Mouse (Mus musculus): ENCODE measurements around the gene Apba1. TPM values are rescaled to one million over a fixed set of nuclear protein-coding genes. Genes with fewer than 3 reads are reported as not detected.

Apba1 gene
- polyA plus RNA-seq, 1 experiment from 2014 or later: 0.31 TPM

DNA sequence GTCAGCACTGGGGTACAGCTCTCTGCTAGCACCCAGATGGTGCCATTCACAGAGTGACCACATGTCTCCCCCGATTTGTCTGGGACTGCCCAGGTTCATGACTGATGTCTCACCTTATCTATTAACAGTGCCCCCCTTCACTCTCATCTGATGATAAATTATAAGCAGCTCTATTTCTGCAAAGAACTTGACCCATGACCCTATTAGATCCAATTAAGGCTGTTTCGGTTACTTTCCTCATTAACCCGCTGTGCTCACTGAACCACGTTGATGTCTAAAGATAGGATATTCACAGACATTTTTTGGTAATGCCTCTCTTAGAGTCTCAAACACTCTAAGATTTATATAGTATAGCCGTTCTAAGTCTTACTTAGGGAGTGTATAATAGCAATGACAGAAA, 52.3 kb downstream of the Apba1 start:
- Histone ChIP-seq H3K27ac (no peak overlapping the region), H3K4me3 (no peak overlapping the region)
- 76% methylated on average over 5 of the region's 5 CpGs for WGBS

DNA sequence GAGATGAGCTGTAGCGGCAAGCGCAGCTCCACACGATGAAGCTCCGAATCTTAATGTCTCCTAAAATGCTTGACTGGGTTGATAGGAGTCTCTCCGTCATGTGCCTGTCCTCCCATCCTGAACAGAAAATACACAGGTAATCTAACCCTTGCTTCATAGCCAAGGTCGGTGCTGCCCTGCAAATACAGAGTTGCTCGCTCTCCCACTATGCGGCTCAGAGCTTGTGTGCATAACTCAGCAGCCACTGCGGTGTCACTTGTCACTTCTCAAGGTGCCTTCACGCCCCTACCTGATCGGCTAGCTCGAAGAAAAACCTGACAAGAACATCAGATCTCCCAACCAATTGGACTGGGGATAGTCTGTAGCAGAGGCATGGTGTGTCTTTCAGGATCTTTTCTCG, 58.1 kb downstream of the Apba1 start:
- Histone ChIP-seq H3K9me3 (no peaks in the 10 kb centered on the region), H3K27ac (no peak overlapping the region), H3K4me1 (0 out of 2 replicates have a peak, but pooled peaks cover 7% of the 10 kb centered on the region), H3K27me3 (ENCODE audit: poor library complexity, severe bottlenecking) (no peaks in the 10 kb centered on the region), H3K4me3 (no peak overlapping the region), H3K36me3 (replicated peaks) (no peaks in the 10 kb centered on the region)
- WGBS: 87% methylated on average over 13 of the region's 13 CpGs
- DNase-seq (ENCODE audit: extremely low spot score, low spot score): no peak

More for the DNA sequence above, 52.3 kb downstream of the Apba1 start:
- H3K27me3 ChIP-seq (ENCODE audit: poor library complexity, severe bottlenecking): no peaks in the 10 kb centered on the region
- peaks cover 12% of the 10 kb centered on the region for H3K4me1 ChIP-seq
- no peaks in the 10 kb centered on the region for H3K36me3 ChIP-seq (replicated peaks)
- H3K9me3 ChIP-seq: no peaks in the 10 kb centered on the region
- DNase-seq (ENCODE audit: extremely low spot score, low spot score): no peak

DNA sequence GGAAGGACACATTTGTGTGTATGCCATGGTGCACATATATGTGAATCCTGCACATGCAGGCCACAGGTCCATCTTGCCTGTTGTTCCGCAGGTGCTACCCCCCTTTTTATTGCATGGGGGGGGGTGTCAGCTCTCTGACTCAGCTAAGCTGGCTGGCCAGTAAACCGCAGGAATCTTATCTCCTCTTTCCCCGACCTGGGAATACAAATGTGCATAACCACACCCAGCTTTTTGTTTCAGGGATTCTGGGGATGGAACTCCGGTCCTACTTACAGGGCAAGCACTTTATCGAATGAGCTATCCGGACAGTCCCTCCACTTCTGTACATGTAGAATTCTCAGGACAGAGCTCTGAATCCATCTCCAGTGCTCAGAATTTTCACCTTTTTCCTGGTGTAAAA, 58.5 kb downstream of the Apba1 start:
- H3K4me1 ChIP-seq: peaks cover 10% of the 10 kb centered on the region
- H3K36me3 ChIP-seq (replicated peaks): no peaks in the 10 kb centered on the region
- H3K9me3 ChIP-seq: no peaks in the 10 kb centered on the region
- WGBS: 81% methylated on average over 6 of the region's 6 CpGs
- no peak overlapping the region for H3K4me3 ChIP-seq
- no peak overlapping the region for H3K27ac ChIP-seq
- no peaks in the 10 kb centered on the region for H3K27me3 ChIP-seq (ENCODE audit: poor library complexity, severe bottlenecking)
- DNase-seq (ENCODE audit: extremely low spot score, low spot score): no peak

DNA sequence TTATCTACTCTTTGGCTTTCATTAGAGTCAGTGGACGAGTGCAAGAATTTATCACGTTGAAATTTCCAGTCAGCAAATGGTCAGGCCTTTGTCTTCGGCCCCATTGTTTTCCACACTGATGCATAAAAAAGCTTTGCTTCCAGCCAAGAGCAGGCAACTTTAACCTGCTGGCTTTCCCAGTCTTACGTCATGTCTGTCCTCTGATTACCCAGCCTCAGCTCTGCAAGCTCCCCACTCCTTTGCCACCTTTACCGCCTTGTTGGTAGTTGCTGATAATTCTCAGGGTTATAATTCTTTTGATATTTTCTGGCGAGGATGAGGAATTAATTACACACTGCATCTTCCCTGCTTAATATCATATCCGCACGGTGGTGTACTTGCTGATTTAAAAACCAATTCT, 61.2 kb downstream of the Apba1 start:
- DNase-seq (ENCODE audit: extremely low spot score, low spot score): no peak
- Histone ChIP-seq H3K36me3 (replicated peaks) (no peaks in the 10 kb centered on the region), H3K9me3 (no peaks in the 10 kb centered on the region), H3K4me3 (no peak overlapping the region), H3K27ac (no peak overlapping the region), H3K27me3 (ENCODE audit: poor library complexity, severe bottlenecking) (no peaks in the 10 kb centered on the region), H3K4me1 (peaks cover 17% of the 10 kb centered on the region)
- WGBS: 75% methylated on average over 8 of the region's 8 CpGs

DNA sequence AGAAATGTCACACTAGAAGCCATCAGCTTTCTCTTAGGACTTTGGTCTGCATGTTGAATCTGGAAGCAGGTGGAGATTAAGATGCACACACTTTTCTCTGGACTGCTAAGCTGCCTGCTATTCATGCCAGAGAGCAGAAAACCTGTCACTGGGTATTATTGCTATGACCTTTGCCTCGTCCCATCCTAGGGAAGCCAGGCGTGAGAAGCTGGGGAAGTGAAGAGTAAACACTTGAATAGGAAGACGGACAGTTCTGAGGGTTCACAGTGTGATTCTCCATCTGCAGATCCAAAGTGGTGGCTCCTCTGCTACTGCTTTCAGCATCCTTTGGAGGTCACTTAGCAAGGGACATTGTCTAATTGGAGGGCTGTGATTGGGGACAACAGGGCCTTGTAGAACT, 63.8 kb downstream of the Apba1 start:
- no peaks in the 10 kb centered on the region for H3K27me3 ChIP-seq (ENCODE audit: poor library complexity, severe bottlenecking)
- 59% methylated on average over 3 of the region's 3 CpGs for WGBS
- peaks cover 13% of the 10 kb centered on the region for H3K4me1 ChIP-seq
- DNase-seq (ENCODE audit: extremely low spot score, low spot score): no peak
- H3K27ac ChIP-seq: no peak overlapping the region
- H3K9me3 ChIP-seq: no peaks in the 10 kb centered on the region
- no peak overlapping the region for H3K4me3 ChIP-seq
- H3K36me3 ChIP-seq (replicated peaks): no peaks in the 10 kb centered on the region

DNA sequence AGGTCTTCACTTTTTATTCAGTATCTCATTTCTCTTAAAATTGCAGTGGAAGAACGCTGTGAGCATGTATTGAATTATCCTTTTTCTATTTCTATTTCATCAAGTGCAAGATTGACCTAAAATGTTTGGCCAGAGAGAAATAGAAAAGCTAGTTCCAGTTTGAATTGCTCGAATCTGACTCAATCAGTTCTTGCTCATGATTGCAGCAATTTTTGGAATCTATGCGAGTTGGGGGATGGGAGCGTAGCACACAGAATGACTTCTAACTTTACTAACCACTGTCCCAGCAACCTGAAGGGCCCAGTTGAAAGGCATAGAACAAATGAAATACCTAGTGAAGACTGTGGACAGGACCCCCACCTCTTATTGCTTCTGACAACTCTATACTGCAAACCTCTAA, 64.8 kb downstream of the Apba1 start:
- Histone ChIP-seq H3K36me3 (replicated peaks) (no peaks in the 10 kb centered on the region), H3K4me1 (peaks cover 13% of the 10 kb centered on the region), H3K27me3 (ENCODE audit: poor library complexity, severe bottlenecking) (no peaks in the 10 kb centered on the region), H3K4me3 (no peak overlapping the region), H3K9me3 (no peaks in the 10 kb centered on the region), H3K27ac (no peak overlapping the region)
- no peak for DNase-seq (ENCODE audit: extremely low spot score, low spot score)
- WGBS: 89% methylated on average over 4 of the region's 4 CpGs

DNA sequence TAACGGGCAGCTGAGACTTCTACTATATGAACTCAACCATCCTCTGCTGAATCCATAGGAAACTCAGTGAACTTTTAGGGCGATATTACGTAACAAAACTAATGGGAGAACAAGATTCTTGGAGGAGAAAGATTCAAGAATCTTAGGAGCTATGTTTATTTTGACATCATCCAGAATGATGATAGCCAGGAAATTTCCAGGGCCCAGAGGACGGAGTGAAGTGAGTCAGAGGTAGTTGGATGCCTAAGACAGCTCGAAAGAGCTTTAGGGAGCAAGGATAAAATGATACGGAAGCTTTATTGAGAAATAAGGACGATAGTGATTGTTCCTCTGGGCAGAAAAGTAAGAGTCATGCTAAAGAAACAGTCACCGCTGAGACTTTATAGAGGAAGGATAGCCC, 67.6 kb downstream of the Apba1 start:
- 91% methylated on average over 8 of the region's 8 CpGs for WGBS
- Histone ChIP-seq H3K27ac (no peak overlapping the region), H3K36me3 (replicated peaks) (no peaks in the 10 kb centered on the region), H3K4me1 (peaks cover 10% of the 10 kb centered on the region), H3K27me3 (ENCODE audit: poor library complexity, severe bottlenecking) (no peaks in the 10 kb centered on the region), H3K9me3 (no peaks in the 10 kb centered on the region), H3K4me3 (no peak overlapping the region)
- no peak for DNase-seq (ENCODE audit: extremely low spot score, low spot score)

DNA sequence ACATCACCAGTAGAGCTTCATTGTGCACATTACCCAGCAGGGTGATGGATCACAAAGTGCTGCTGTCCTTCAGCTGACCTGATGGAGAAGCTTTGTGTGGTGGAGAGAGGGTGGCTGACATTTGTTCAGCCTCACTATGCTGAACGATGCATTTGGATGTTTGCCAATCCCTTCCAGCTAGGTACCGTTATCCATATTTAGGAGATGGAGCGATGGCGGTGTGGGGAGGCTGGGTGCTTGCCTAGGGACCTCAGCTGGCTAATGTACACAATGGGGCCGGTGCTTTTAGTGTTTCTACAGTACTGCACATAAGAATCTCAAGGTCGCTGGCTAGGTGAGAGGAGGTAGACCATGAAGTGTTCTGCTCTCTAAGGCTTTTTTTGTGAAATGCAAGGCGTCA, 72.1 kb downstream of the Apba1 start:
- Histone ChIP-seq H3K27me3 (ENCODE audit: poor library complexity, severe bottlenecking) (no peaks in the 10 kb centered on the region), H3K27ac (no peak overlapping the region), H3K4me1 (no peaks in the 10 kb centered on the region), H3K36me3 (replicated peaks) (no peaks in the 10 kb centered on the region), H3K4me3 (no peak overlapping the region), H3K9me3 (no peaks in the 10 kb centered on the region)
- no peak for DNase-seq (ENCODE audit: extremely low spot score, low spot score)
- WGBS: 89% methylated on average over 7 of the region's 7 CpGs

DNA sequence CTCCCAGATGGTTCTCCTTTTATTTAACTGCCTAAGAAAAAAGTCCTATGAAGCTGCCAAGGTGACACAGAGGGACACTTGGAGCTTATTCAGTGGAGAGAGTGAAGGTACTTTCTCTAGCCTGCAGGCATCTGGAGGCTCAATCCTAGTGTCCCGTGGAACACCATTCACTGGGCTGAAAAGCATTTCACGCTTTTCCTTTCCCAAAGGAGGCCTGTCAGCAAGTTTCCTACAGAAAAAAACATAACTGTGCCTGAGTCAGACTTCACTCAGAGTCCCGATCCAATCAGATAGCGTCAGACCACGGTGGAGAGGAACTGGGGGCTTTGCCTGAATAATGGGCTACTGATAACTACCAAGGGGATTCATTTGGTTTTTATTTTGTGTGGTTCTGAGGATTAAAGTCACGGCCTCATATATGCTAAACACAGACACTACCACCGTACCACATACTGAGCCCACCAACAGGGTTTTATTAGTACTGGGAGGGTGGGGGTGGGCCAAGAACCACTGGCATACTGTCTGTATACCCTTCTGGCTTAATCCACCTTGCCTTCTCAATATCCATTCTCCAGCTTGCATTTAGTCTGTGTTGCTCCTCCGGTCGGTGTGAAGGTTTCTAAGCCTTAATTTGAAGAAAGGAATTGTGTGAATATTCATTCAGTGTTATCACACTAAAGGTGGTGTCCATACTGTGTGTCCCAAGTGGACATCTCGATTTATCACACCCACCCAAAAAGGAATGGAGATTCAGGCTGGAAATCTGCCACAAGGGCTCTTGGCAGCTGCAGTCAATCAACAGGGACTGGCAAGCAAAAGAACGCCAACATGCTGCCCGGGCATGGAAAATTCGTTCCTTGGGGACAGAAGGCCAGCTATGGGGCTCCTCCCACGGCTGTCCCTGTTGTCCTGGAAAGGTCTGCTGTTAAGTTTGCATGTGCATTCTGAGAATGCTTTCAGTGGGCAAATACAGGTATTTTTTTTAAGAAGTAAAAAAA, 75.3 kb downstream of the Apba1 start:
- WGBS: 74% methylated on average over 14 of the region's 14 CpGs
- no peaks in the 10 kb centered on the region for H3K36me3 ChIP-seq (replicated peaks)
- H3K27ac ChIP-seq: no peak overlapping the region
- no peak overlapping the region for H3K4me3 ChIP-seq
- H3K27me3 ChIP-seq (ENCODE audit: poor library complexity, severe bottlenecking): no peaks in the 10 kb centered on the region
- no peak for DNase-seq (ENCODE audit: extremely low spot score, low spot score)
- H3K9me3 ChIP-seq: no peaks in the 10 kb centered on the region
- no peaks in the 10 kb centered on the region for H3K4me1 ChIP-seq

DNA sequence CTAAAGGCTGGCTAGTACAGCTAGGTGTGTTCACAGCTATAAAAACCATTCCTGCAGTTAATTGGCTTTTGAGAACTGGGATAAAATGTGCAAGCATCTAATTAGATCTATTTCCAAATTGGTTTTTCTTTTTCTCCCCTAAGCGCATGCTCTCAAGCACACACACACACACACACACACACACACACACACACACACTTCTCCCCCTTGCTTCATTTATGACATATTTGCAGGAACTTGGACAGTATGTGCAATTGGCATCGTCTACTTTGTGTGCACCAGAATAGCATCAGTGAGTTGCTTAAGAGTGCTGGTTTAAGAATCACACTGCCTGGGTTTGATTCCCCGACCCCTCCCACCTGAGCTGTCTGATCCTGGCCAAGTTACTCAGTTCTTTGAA, 76.0 kb downstream of the Apba1 start:
- Histone ChIP-seq H3K27ac (no peak overlapping the region), H3K9me3 (no peaks in the 10 kb centered on the region), H3K27me3 (ENCODE audit: poor library complexity, severe bottlenecking) (no peaks in the 10 kb centered on the region), H3K4me3 (no peak overlapping the region), H3K4me1 (no peaks in the 10 kb centered on the region), H3K36me3 (replicated peaks) (no peaks in the 10 kb centered on the region)
- 89% methylated on average over 3 of the region's 3 CpGs for WGBS
- DNase-seq (ENCODE audit: extremely low spot score, low spot score): no peak

DNA sequence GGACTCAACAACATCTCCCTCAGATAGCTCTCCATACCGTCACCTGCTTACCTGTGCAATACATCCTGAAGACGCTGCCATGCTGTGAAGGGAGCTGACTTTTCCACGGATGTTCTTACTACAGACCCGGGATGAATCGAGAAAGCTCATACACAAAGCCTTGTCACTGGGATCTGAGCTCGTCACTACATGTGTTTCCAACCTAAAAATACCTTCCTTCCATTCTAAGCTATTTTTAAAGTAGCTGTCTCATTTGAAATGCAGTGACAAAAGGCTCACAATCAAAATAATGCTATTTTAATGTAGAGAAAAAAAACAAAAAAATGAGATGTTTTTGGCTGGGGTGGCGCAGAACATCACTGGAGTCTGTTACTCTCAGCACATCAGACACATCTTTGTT, 97.1 kb downstream of the Apba1 start:
- Histone ChIP-seq H3K4me3 (no peak overlapping the region), H3K27ac (no peak overlapping the region), H3K27me3 (ENCODE audit: poor library complexity, severe bottlenecking) (no peaks in the 10 kb centered on the region), H3K4me1 (no peaks in the 10 kb centered on the region), H3K36me3 (replicated peaks) (no peaks in the 10 kb centered on the region), H3K9me3 (peaks cover 4% of the 10 kb centered on the region; the same call in 1 of the 2 replicates)
- WGBS: 92% methylated on average over 7 of the region's 7 CpGs
- no peak for DNase-seq (ENCODE audit: extremely low spot score, low spot score)

DNA sequence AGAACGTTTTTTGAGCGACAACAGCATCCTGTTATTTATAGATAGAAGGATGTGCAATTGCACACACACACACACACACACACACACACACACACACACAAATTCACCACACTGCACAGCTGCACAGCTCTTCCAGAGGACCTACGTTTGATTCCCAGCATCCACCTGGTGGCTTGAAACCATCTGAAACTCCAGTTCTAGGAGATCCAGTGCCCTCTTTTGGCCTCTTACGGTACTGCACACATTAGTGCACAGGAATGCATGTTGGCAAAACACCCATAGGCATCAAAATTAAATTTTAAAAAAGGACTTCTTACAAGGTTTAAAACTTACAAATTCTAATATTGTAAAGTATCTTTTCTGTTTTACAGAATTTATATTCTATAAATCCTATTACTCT, 99.4 kb downstream of the Apba1 start:
- Histone ChIP-seq H3K27ac (no peak overlapping the region), H3K4me1 (peaks cover 13% of the 10 kb centered on the region; the same call in 1 of the 2 replicates), H3K36me3 (replicated peaks) (no peaks in the 10 kb centered on the region), H3K27me3 (ENCODE audit: poor library complexity, severe bottlenecking) (no peaks in the 10 kb centered on the region; the same call in 1 of the 2 replicates), H3K9me3 (peaks cover 4% of the 10 kb centered on the region; the same call in 1 of the 2 replicates), H3K4me3 (no peak overlapping the region)
- DNase-seq (ENCODE audit: extremely low spot score, low spot score): no peak
- 96% methylated on average over 4 of the region's 4 CpGs for WGBS

DNA sequence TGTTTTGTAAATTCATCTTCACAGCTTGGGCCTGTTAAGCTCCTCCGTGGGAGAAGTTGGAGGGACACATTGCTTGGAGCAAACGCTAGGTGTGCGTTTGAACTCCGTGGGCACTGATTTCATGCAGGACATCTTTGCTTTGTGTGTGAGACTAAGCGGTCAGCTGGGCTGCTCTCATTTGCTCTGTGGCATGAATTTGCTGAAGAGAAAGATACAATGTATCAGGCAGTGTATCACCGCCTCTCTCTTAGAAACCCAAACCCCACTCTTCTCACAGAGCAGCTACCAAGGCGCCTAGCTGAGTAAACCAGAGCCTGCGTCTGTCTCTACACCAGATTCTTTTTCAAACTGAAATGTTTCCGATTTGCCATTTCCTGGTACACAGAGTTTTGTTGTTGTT, 100.1 kb downstream of the Apba1 start:
- Histone ChIP-seq H3K9me3 (peaks cover 4% of the 10 kb centered on the region; the same call in 1 of the 2 replicates), H3K27me3 (ENCODE audit: poor library complexity, severe bottlenecking) (no peaks in the 10 kb centered on the region; the same call in 1 of the 2 replicates), H3K4me1 (peaks cover 16% of the 10 kb centered on the region; the same call in 1 of the 2 replicates), H3K36me3 (replicated peaks) (no peaks in the 10 kb centered on the region), H3K27ac (no peak overlapping the region), H3K4me3 (no peak overlapping the region)
- WGBS: 95% methylated on average over 9 of the region's 9 CpGs
- DNase-seq (ENCODE audit: extremely low spot score, low spot score): no peak

All from forebrain, embryonic 10.5 days (tissue).